Mouse (Mus musculus) gastrocnemius, adult 18-20 months (tissue): ENCODE measurements around the gene Sptbn4. TPM values are rescaled to one million over a fixed set of nuclear protein-coding genes. Genes with fewer than 3 reads are reported as not detected.

Source experiments
- DNase-seq: peaks from one replicate; pipeline ENCODE4 v3.0.0; 2021; ENCODE audit warnings: low spot score
- total RNA-seq, 2 experiments: library from RNA; stranded (reverse); gene quantifications; 2 replicates each; pipeline ENCODE4 v1.2.3; 2021

Sptbn4 gene
- total RNA-seq, 2 experiments from 2014 or later = not detected

- no peak for DNase-seq
Measured at GRCm38 (mm10) chr7:27327500-27327899, 120.0 kb downstream of the Sptbn4 start.

- peak; percentile 59 for DNase-seq
Measured at GRCm38 (mm10) chr7:27326101-27326880, 121.2 kb downstream of the Sptbn4 start.

- peak; percentile 87 for DNase-seq
Measured at GRCm38 (mm10) chr7:27325697-27326096, 121.8 kb downstream of the Sptbn4 start.

GRCm38 (mm10) chr7:27324928-27325327, 122.6 kb downstream of the Sptbn4 start:
- no peak for DNase-seq

GRCm38 (mm10) chr7:27324161-27324560, 123.3 kb downstream of the Sptbn4 start:
- no peak for DNase-seq

GRCm38 (mm10) chr7:27323001-27323400, 124.5 kb downstream of the Sptbn4 start:
- no peak for DNase-seq

- no peak for DNase-seq
Measured at GRCm38 (mm10) chr7:27322291-27322690, 125.2 kb downstream of the Sptbn4 start.

GRCm38 (mm10) chr7:27319411-27319810, 128.1 kb downstream of the Sptbn4 start:
- no peak for DNase-seq

GRCm38 (mm10) chr7:27315958-27316357, 131.5 kb downstream of the Sptbn4 start:
- peak; percentile 91 for DNase-seq

- no peak for DNase-seq
Measured at GRCm38 (mm10) chr7:27314393-27314792, 133.1 kb downstream of the Sptbn4 start.

- no peak for DNase-seq
Measured at GRCm38 (mm10) chr7:27311651-27312284, 135.7 kb downstream of the Sptbn4 start.

- no peak for DNase-seq
Measured at GRCm38 (mm10) chr7:27310996-27311535, 136.4 kb downstream of the Sptbn4 start.

GRCm38 (mm10) chr7:27310306-27310705, 137.2 kb downstream of the Sptbn4 start:
- DNase-seq = no peak

- DNase-seq = no peak
Measured at GRCm38 (mm10) chr7:27309832-27310231, 137.7 kb downstream of the Sptbn4 start.

- no peak for DNase-seq
Measured at GRCm38 (mm10) chr7:27308821-27309549, 138.5 kb downstream of the Sptbn4 start.

GRCm38 (mm10) chr7:27307551-27307950, 139.9 kb downstream of the Sptbn4 start:
- no peak for DNase-seq

Other genes starting within 250 kb of the Sptbn4 start
- gene Itpkc, start 219.0 kb downstream of the Sptbn4 start, total RNA-seq = 1 to 10 TPM; 3.8 to 4.2 TPM
- gene Coq8b, start 214.7 kb downstream of the Sptbn4 start, total RNA-seq = 1 to 10 TPM; 2.6 to 2.9 TPM
- gene Numbl, start 189.3 kb downstream of the Sptbn4 start, total RNA-seq = 1 to 10 TPM; 2.2 to 2.8 TPM
- 10 to 100 TPM; 55.8 to 66.9 TPM for gene Ltbp4, start 110.0 kb downstream of the Sptbn4 start, total RNA-seq
- gene Shkbp1, start 91.7 kb downstream of the Sptbn4 start, total RNA-seq = 1 to 10 TPM; 2.2 to 3.0 TPM
- under 1 TPM in 1 of 2 experiments, not detected in 1; 0.57 TPM for gene Gm20479, start 90.3 kb downstream of the Sptbn4 start, total RNA-seq
- gene Blvrb, start 292 bp upstream of the Sptbn4 start, total RNA-seq = 10 to 100 TPM; 12.5 to 12.7 TPM
- gene Sertad3, start 26.1 kb upstream of the Sptbn4 start, total RNA-seq = 1 to 10 TPM; 3.0 to 4.0 TPM
- gene Sertad1, start 39.2 kb upstream of the Sptbn4 start, total RNA-seq = 1 to 10 TPM; 6.9 to 8.4 TPM
- 1 to 10 TPM; 5.2 to 6.6 TPM for gene Prx, start 51.6 kb upstream of the Sptbn4 start, total RNA-seq
- gene Hipk4, start 75.6 kb upstream of the Sptbn4 start, total RNA-seq = not detected
- gene Pld3, start 105.5 kb upstream of the Sptbn4 start, total RNA-seq = 10 to 100 TPM; 15.1 to 16.1 TPM
- gene 2310022A10Rik, start 105.5 kb upstream of the Sptbn4 start, total RNA-seq = 100 to 1,000 TPM; 103 to 116 TPM
- gene Akt2, start 143.9 kb upstream of the Sptbn4 start, total RNA-seq = 100 to 1,000 TPM; 171 to 178 TPM
- not detected for gene Ttc9b, start 206.2 kb upstream of the Sptbn4 start, total RNA-seq
- 10 to 100 TPM; 36.3 to 38.4 TPM for gene Map3k10, start 226.9 kb upstream of the Sptbn4 start, total RNA-seq
- under 1 TPM; 0.37 to 0.64 TPM for gene Zfp607b, start 241.7 kb upstream of the Sptbn4 start, total RNA-seq